Comparison of ENCODE assay signal across 25 mouse cellular contexts in genomic region chr12:101854336-101854735, GRCm38 (mm10). TPM values are rescaled to one million over a fixed set of nuclear protein-coding genes. Genes with fewer than 3 reads are reported as not detected.
DNase-seq lines count a peak whose midpoint lies in the region; ATAC-seq and TF ChIP-seq lines count a peak whose summit lies in the region.
"Had no signal": no experiment of that assay in that cellular context is flagged by ENCODE, and none has a peak within 500 bp of the region (broad histone marks: within the 10 kb centered on the region; RNA-seq: fewer than 3 reads in every experiment).

No protein-coding gene starts in this region.

- peaks cover 26% of the 10 kb centered on the region for H3K4me1 ChIP-seq in embryonic fibroblast, embryonic 13.5 days (ENCODE audit: control insufficient read depth, insufficient read depth, low read length)
- H3K4me1 ChIP-seq: embryonic facial prominence, embryonic 10.5 days; embryonic facial prominence, embryonic 12.5 days; forebrain, embryonic 10.5 days; forebrain, embryonic 12.5 days had no signal

- DNase-seq in ES-CJ7 (ENCODE audit: low read depth, low spot score) (peak; percentile 12), R1 (ENCODE audit: low read depth, low spot score) (peak; percentile 54)
- DNase-seq in left cerebral cortex, adult 8-10 months (ENCODE audit: low spot score in 2 of 2) = no peak
- no peak for DNase-seq in heart, postnatal 14 days
- DNase-seq: adrenal gland, adult 8-10 months; adrenal gland, postnatal 14 days; adrenal gland, postnatal 36 days; B cell, adult 2 months; cerebellum, adult 11-12 months; cerebellum, adult 2 months; cerebellum, adult 9-10 months; cerebellum, postnatal 10 days had no signal

- no peak for TF ChIP-seq POLR2A in embryonic fibroblast, embryonic 13.5 days (IDR thresholded peaks at IDR 0.05; ENCODE audit: low read depth, low read length)

- H3K27ac ChIP-seq in embryonic fibroblast, embryonic 13.5 days (ENCODE audit: insufficient read depth, low read length) = peak overlapping the region; percentile 27; the same call in 1 of the 2 replicates
- H3K27ac ChIP-seq: embryonic facial prominence, embryonic 10.5 days; embryonic facial prominence, embryonic 12.5 days; forebrain, embryonic 10.5 days; forebrain, embryonic 12.5 days had no signal

- H3K4me3 ChIP-seq in embryonic fibroblast, embryonic 13.5 days (ENCODE audit: insufficient read depth, low read length) = no peak overlapping the region
- H3K4me3 ChIP-seq: embryonic facial prominence, embryonic 10.5 days; embryonic facial prominence, embryonic 12.5 days; erythroblast, embryonic 14.5 days; forebrain, embryonic 10.5 days; forebrain, embryonic 12.5 days had no signal

- ATAC-seq in megakaryocyte progenitor cell, adult 5-6 weeks (replicated peaks; ENCODE audit: poor library complexity) = no peak
- ATAC-seq: activated CD4-positive, CD25-positive, alpha-beta regulatory T cell, adult 4 months; CD4-positive, CD25-positive, alpha-beta regulatory T cell, adult 4 months; forebrain, embryonic 14.5 days; forebrain, embryonic 16.5 days; Patski had no signal

- no peak for TF ChIP-seq CTCF in embryonic fibroblast, embryonic 13.5 days (IDR thresholded peaks at IDR 0.05; ENCODE audit: borderline replicate concordance, insufficient read depth, low read length)

- intact Hi-C loops in heart, postnatal 14 days (cut with DNase I) = no loop called here

RNA-seq across cellular contexts. Expression of gene Fbln5, which starts 35.5 kb away (rescaled TPM):
- 622 and 637 TPM in 2 replicates for polyA plus RNA-seq in embryonic fibroblast, embryonic 13.5 days (2011; ENCODE audit: insufficient read length, low read depth, missing spikeins)
- not detected in 2 replicates for total RNA-seq in megakaryocyte progenitor cell, adult 5-6 weeks (2015)
- not detected in 2 replicates for total RNA-seq in megakaryocyte progenitor cell, adult 5-6 weeks (2017)
- total RNA-seq in left cerebral cortex, adult 8-10 months (2022) = 10 to 100 TPM in 1 of 4 experiments, 1 to 10 TPM in 3; 6.9 to 10.3 (median 7.9) TPM
- total RNA-seq in heart, postnatal 14 days (2021) = 10 to 100 TPM; 31.6 to 38.1 TPM
- total RNA-seq: MEL had no signal
- polyA plus RNA-seq: activated CD4-positive, CD25-positive, alpha-beta regulatory T cell, adult 4 months; CD4-positive, CD25-positive, alpha-beta regulatory T cell, adult 4 months; erythroblast, embryonic 14.5 days had no signal

RNA-seq across cellular contexts. Expression of gene Trip11, which starts 58.7 kb away (rescaled TPM):
- polyA plus RNA-seq in embryonic fibroblast, embryonic 13.5 days (2011; ENCODE audit: insufficient read length, low read depth, missing spikeins) = 35.3 and 35.6 TPM in 2 replicates
- 25.7 and 29.4 TPM in 2 replicates for total RNA-seq in megakaryocyte progenitor cell, adult 5-6 weeks (2015)
- total RNA-seq in megakaryocyte progenitor cell, adult 5-6 weeks (2017) = 34.6 and 43.2 TPM in 2 replicates
- total RNA-seq in left cerebral cortex, adult 8-10 months (2022) = 10 to 100 TPM; 26.5 to 29.9 (median 28.5) TPM
- total RNA-seq in heart, postnatal 14 days (2021) = 10 to 100 TPM; 31.7 to 35.1 TPM

Comparison
In these comparisons a context has a peak if more than half of its experiments do, and no peak if none do; other contexts are left out.
1. DNase-seq: peak in ES-CJ7 (single experiment) and R1 (single experiment); none in left cerebral cortex, adult 8-10 months (0 of 2) and heart, postnatal 14 days (0 of 2).
2. RNA of gene Fbln5, which starts 35.5 kb away (total RNA-seq): 31.6 to 38.1 TPM in heart, postnatal 14 days and 6.9 to 10.3 TPM in left cerebral cortex, adult 8-10 months; not detected in megakaryocyte progenitor cell, adult 5-6 weeks; every median in the first group is over 4 times any median in the second.